Mouse (Mus musculus): Measurements from ENCODE around the gene Gm973. TPM values are rescaled to one million over a fixed set of nuclear protein-coding genes. Genes with fewer than 3 reads are reported as not detected.

The Gm973 gene
- polyA plus RNA-seq, 1 experiment from 2014 or later, result 0.15 TPM

GRCm38 (mm10) chr1:59495970-59496369, 20.1 kb upstream of the Gm973 start:
- Histone ChIP-seq H3K36me3 (no peaks in the 10 kb centered on the region), H3K9ac (no peak overlapping the region), H3K4me3 (no peak overlapping the region), H3K27ac (ENCODE audit: poor library complexity, severe bottlenecking) (no peak overlapping the region), H3K9me3 (replicated peaks) (no peaks in the 10 kb centered on the region), H3K4me2 (no peak overlapping the region), H3K4me1 (replicated peaks) (0 out of 2 replicates have a peak, but pooled peaks cover 5% of the 10 kb centered on the region), H3K27me3 (replicated peaks) (0 out of 2 replicates have a peak, but pooled peaks cover 5% of the 10 kb centered on the region)
- ATAC-seq (ENCODE audit: insufficient number of reproducible peaks, low FRiP score), result no peak
- 93% methylated on average over 5 of the region's 5 CpGs for WGBS

- Histone ChIP-seq H3K4me1 (replicated peaks) (0 out of 2 replicates have a peak, but pooled peaks cover 5% of the 10 kb centered on the region), H3K27me3 (replicated peaks) (0 out of 2 replicates have a peak, but pooled peaks cover 5% of the 10 kb centered on the region), H3K27ac (ENCODE audit: poor library complexity, severe bottlenecking) (no peak overlapping the region), H3K36me3 (no peaks in the 10 kb centered on the region), H3K9me3 (replicated peaks) (no peaks in the 10 kb centered on the region), H3K9ac (no peak overlapping the region), H3K4me2 (no peak overlapping the region), H3K4me3 (no peak overlapping the region)
- WGBS, result 36% methylated on average over 6 of the region's 6 CpGs
- no peak for ATAC-seq (ENCODE audit: insufficient number of reproducible peaks, low FRiP score)
Observed at GRCm38 (mm10) chr1:59497741-59498613, 18.1 kb upstream of the Gm973 start.

DNA sequence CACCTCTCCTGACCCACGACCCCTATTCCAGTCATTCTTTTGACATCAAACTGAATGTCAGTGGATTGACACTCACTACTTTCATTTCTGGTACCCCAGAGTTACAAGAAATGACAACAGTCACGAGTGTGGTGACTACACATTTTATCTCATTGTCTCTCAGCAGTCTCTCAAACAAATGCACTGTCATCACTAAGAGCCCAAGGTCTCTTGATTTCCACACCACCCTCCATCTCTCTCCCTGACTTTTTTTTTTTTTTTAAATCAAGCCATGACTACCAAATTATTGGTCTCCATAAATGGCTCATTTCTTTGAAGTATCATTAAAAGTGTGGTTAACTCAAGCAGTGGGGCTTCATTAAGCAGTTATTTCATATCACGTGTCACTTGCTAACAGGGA, 16.7 kb upstream of the Gm973 start:
- WGBS, result 70% methylated on average over 3 of the region's 3 CpGs
- no peak overlapping the region for H3K9ac ChIP-seq
- no peaks in the 10 kb centered on the region for H3K36me3 ChIP-seq
- H3K27me3 ChIP-seq (replicated peaks), result 0 out of 2 replicates have a peak, but pooled peaks cover 5% of the 10 kb centered on the region
- no peak overlapping the region for H3K4me2 ChIP-seq
- H3K27ac ChIP-seq (ENCODE audit: poor library complexity, severe bottlenecking), result no peak overlapping the region
- no peak overlapping the region for H3K4me3 ChIP-seq
- ATAC-seq (ENCODE audit: insufficient number of reproducible peaks, low FRiP score), result no peak
- 0 out of 2 replicates have a peak, but pooled peaks cover 2% of the 10 kb centered on the region for H3K9me3 ChIP-seq (replicated peaks)
- H3K4me1 ChIP-seq (replicated peaks), result 0 out of 2 replicates have a peak, but pooled peaks cover 5% of the 10 kb centered on the region

- H3K9ac ChIP-seq, result no peak overlapping the region
- WGBS, result 38% methylated on average over 2 of the region's 2 CpGs
- 0 out of 2 replicates have a peak, but pooled peaks cover 2% of the 10 kb centered on the region for H3K9me3 ChIP-seq (replicated peaks)
Observed at GRCm38 (mm10) chr1:59502355-59502754, 13.7 kb upstream of the Gm973 start.

DNA sequence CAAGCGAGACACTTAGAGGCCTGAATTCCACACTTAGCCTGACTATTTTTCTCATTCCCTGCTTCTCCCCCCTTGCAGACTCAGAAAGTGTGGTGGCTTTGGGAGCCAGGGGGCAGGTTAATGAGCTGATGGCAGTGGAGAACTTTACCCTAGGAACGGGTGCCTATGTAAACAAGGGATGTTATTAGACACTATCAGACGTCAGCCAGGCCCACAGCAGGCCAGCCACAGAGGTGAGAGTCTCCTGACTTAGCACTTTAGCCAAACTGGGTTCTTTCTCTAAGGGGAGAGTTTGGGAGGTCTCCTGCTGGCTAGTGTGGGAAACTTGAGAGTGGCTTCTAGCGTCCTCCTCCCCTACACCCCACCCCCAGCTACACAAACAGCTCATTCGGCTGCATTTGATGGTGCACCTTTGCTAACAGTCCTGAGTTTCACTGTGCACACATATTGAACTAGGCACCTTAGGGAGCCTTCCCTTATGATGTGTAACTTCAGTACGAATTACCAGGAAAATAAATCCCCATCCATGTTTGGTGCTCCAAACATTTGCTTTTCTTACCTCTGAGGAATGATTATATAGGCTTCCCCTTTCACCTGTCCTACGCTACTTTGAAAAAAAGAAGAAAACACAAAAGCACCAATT, 12.3 kb upstream of the Gm973 start:
- ATAC-seq (ENCODE audit: insufficient number of reproducible peaks, low FRiP score), result no peak
- H3K27ac ChIP-seq (ENCODE audit: poor library complexity, severe bottlenecking), result no peak overlapping the region
- no peak overlapping the region for H3K9ac ChIP-seq
- no peaks in the 10 kb centered on the region for H3K36me3 ChIP-seq
- no peak overlapping the region for H3K4me2 ChIP-seq
- H3K9me3 ChIP-seq (replicated peaks), result 0 out of 2 replicates have a peak, but pooled peaks cover 2% of the 10 kb centered on the region
- peaks cover 4% of the 10 kb centered on the region; the same call in 1 of the 2 replicates for H3K4me1 ChIP-seq (replicated peaks)
- H3K4me3 ChIP-seq, result no peak overlapping the region
- 47% methylated on average over 7 of the region's 7 CpGs for WGBS
- 0 out of 2 replicates have a peak, but pooled peaks cover 13% of the 10 kb centered on the region for H3K27me3 ChIP-seq (replicated peaks)

More at GRCm38 (mm10) chr1:59502355-59502754, 13.7 kb upstream of the Gm973 start:
- 0 out of 2 replicates have a peak, but pooled peaks cover 12% of the 10 kb centered on the region for H3K27me3 ChIP-seq (replicated peaks)
- no peak overlapping the region for H3K27ac ChIP-seq (ENCODE audit: poor library complexity, severe bottlenecking)
- no peak overlapping the region for H3K4me2 ChIP-seq
- H3K36me3 ChIP-seq, result no peaks in the 10 kb centered on the region
- H3K4me1 ChIP-seq (replicated peaks), result 0 out of 2 replicates have a peak, but pooled peaks cover under 1% of the 10 kb centered on the region
- ATAC-seq (ENCODE audit: insufficient number of reproducible peaks, low FRiP score), result no peak
- no peak overlapping the region for H3K4me3 ChIP-seq

- Histone ChIP-seq H3K4me3 (no peak overlapping the region), H3K4me2 (no peak overlapping the region), H3K4me1 (replicated peaks) (peaks cover 4% of the 10 kb centered on the region; the same call in 1 of the 2 replicates), H3K36me3 (no peaks in the 10 kb centered on the region), H3K9ac (no peak overlapping the region), H3K27ac (ENCODE audit: poor library complexity, severe bottlenecking) (no peak overlapping the region), H3K9me3 (replicated peaks) (0 out of 2 replicates have a peak, but pooled peaks cover 2% of the 10 kb centered on the region), H3K27me3 (replicated peaks) (0 out of 2 replicates have a peak, but pooled peaks cover 13% of the 10 kb centered on the region)
- WGBS, result 71% methylated on average over 2 of the region's 2 CpGs
- no peak for ATAC-seq (ENCODE audit: insufficient number of reproducible peaks, low FRiP score)
Observed at GRCm38 (mm10) chr1:59504302-59504700, 11.8 kb upstream of the Gm973 start.

DNA sequence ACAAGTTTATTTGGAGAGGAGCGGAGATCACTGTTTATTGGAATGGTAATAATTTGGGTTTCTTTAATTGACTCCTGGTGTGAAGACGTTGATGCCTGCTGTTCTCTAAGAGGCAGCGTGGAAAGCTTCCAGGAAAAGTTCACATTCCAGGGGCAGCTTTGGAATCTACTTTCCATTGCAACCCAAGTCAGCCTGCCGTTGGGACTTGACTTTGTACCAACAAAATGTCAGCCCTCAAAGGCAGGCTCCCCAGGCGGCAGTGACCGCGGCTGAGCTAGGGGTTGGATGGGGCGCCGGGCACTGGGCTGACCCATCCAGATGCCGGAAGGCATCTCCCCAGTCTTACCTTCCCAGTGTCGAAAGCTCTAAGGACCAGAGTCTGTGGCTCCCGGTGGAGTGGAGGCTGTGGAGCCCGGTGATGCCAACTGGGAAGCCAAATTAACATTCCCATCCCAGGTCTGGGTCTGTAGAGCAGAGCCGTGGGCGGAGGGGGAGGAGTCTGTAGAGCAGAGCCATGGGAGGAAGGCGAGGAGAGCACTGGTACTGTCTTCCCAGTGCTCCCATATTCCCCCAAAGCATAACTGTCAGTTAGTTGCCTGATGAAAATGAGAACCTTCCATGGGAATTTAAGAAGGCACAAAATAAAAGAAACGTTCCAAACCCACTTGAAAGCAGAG, 7.5 kb upstream of the Gm973 start:
- H3K36me3 ChIP-seq, result no peaks in the 10 kb centered on the region
- H3K9me3 ChIP-seq (replicated peaks), result no peaks in the 10 kb centered on the region
- ATAC-seq (ENCODE audit: insufficient number of reproducible peaks, low FRiP score), result no peak
- no peak overlapping the region for H3K27ac ChIP-seq (ENCODE audit: poor library complexity, severe bottlenecking)
- peak overlapping the region; percentile 32 for H3K4me2 ChIP-seq
- H3K9ac ChIP-seq, result no peak overlapping the region
- WGBS, result 26% methylated on average over 17 of the region's 17 CpGs
- H3K27me3 ChIP-seq (replicated peaks), result 0 out of 2 replicates have a peak, but pooled peaks cover 7% of the 10 kb centered on the region
- H3K4me1 ChIP-seq (replicated peaks), result peaks cover 4% of the 10 kb centered on the region; the same call in 1 of the 2 replicates
- no peak overlapping the region for H3K4me3 ChIP-seq

- no peaks in the 10 kb centered on the region for H3K9me3 ChIP-seq (replicated peaks)
- WGBS, result 63% methylated on average over 9 of the region's 9 CpGs
- H3K4me1 ChIP-seq (replicated peaks), result peaks cover 13% of the 10 kb centered on the region; the same call in 1 of the 2 replicates
- no peak overlapping the region for H3K9ac ChIP-seq
- H3K27me3 ChIP-seq (replicated peaks), result 0 out of 2 replicates have a peak, but pooled peaks cover 5% of the 10 kb centered on the region
- H3K27ac ChIP-seq (ENCODE audit: poor library complexity, severe bottlenecking), result no peak overlapping the region
- H3K4me3 ChIP-seq, result no peak overlapping the region
- no peaks in the 10 kb centered on the region for H3K36me3 ChIP-seq
- no peak overlapping the region for H3K4me2 ChIP-seq
- ATAC-seq (ENCODE audit: insufficient number of reproducible peaks, low FRiP score), result no peak
Observed at GRCm38 (mm10) chr1:59511566-59512270, 4.3 kb upstream of the Gm973 start.

- no peaks in the 10 kb centered on the region for H3K9me3 ChIP-seq (replicated peaks)
- H3K27ac ChIP-seq (ENCODE audit: poor library complexity, severe bottlenecking), result no peak overlapping the region
- H3K36me3 ChIP-seq, result no peaks in the 10 kb centered on the region
- no peaks in the 10 kb centered on the region for H3K27me3 ChIP-seq (replicated peaks)
- H3K9ac ChIP-seq, result no peak overlapping the region
- no peak overlapping the region for H3K4me2 ChIP-seq
- peaks cover 23% of the 10 kb centered on the region for H3K4me1 ChIP-seq (replicated peaks)
- WGBS, result 41% methylated on average over 11 of the region's 11 CpGs
- H3K4me3 ChIP-seq, result no peak overlapping the region
- ATAC-seq (ENCODE audit: insufficient number of reproducible peaks, low FRiP score), result no peak
Observed at GRCm38 (mm10) chr1:59520226-59520837, 4.3 kb downstream of the Gm973 start.

GRCm38 (mm10) chr1:59522456-59522855, 6.4 kb downstream of the Gm973 start:
- Histone ChIP-seq H3K4me2 (no peak overlapping the region), H3K27ac (ENCODE audit: poor library complexity, severe bottlenecking) (no peak overlapping the region), H3K27me3 (replicated peaks) (no peaks in the 10 kb centered on the region), H3K9me3 (replicated peaks) (peaks cover 6% of the 10 kb centered on the region; the same call in 1 of the 2 replicates), H3K9ac (no peak overlapping the region), H3K4me1 (replicated peaks) (peaks cover 10% of the 10 kb centered on the region), H3K36me3 (no peaks in the 10 kb centered on the region), H3K4me3 (no peak overlapping the region)
- WGBS, result 50% methylated on average over 1 of the region's 1 CpGs
- no peak for ATAC-seq (ENCODE audit: insufficient number of reproducible peaks, low FRiP score)
